Mouse (Mus musculus) spleen, adult 2 months (tissue): Measurements from ENCODE around the gene Mrpl1.

ENCODE experiments used
- CTCF ChIP-seq: fragments of 200-500 bp; IDR thresholded peaks from 2 replicates; pipeline ENCODE4 v1.5.1; 2011; ENCODE audit warnings: mild to moderate bottlenecking, inconsistent platforms; ENCODE audit not compliant: insufficient read depth, insufficient read length, insufficient replicate concordance; ENCODE audit errors: extremely low read depth
- POLR2A ChIP-seq: fragments of 200-500 bp; IDR thresholded peaks from 2 replicates; pipeline ENCODE4 v1.6.1; 2011; ENCODE audit warnings: low read depth, low read length, inconsistent platforms

DNA sequence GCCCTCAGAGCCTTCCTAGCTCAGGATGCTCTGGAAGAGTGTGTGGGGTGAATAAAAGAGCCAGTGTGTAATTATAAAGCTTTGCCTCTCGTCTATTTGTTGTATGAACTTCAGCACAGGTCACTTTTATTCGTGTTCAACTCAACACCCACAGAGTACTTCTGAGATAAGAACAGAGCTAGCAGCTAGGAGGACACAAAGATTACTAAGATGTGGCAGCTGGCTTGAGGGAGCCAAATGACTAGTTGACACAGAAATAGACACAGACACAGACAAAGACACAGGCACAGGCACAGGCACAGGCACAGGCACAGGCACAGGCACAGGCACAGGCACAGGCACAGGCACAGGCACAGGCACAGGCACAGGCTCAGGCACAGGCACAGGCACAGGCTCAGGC lies 25.3 kb upstream of the Mrpl1 start:
- no peak for TF ChIP-seq CTCF
- TF ChIP-seq POLR2A, result no peak
